Mouse (Mus musculus): ENCODE results near the gene Epha8. TPM values are rescaled to one million over a fixed set of nuclear protein-coding genes. Genes with fewer than 3 reads are reported as not detected.

Gene Epha8
- polyA plus RNA-seq, 2 experiments from 2014 or later, result not detected

DNA sequence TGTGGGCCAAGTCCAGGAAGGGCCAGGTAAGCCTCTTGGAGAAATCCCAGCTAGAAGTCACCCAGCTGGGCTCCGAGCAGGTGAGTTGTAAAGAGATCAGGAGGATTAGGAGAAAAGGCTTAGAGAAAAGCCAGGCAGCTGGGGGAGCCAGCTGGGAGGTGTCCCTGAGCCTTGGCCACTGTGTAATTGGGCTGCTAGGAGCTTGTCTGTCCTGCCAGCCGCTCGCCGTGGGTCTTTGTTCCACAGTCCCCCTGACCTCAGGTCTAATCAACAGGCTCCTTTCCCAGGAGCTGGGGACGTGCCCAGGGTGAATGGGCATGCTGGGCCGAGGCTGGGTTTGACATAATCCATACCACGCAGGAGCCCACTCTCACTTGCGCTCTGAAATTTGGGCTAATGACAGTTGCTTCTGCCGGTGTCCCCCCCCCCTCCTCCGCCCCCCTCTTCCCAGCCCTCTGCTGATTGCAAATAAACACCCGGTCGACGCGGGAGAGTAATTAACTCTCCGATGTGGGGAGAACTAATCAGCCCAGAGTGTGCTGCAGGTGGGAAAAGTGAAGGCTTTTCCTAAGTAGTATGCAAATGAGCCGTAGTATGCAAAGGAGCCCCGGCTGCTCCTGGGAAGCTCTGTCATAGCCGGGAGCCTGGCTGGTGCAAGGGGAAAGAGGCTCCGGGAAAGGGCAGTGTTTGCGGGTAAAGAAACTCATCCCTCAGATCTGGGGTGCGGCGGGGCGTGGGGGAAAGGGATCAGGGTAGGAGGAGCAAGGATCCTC lies 51.7 kb downstream of the Epha8 start:
- ATAC-seq, result no peak

GRCm38 (mm10) chr4:136899154-136899553 lies 57.5 kb downstream of the Epha8 start:
- ATAC-seq, result no peak

- ATAC-seq, result no peak
Observed at GRCm38 (mm10) chr4:136898637-136899036, 58.0 kb downstream of the Epha8 start, which contains the start of gene C1qa. C1qa (minus strand) TSS chr4:136898803.

- no peak for ATAC-seq
Observed at GRCm38 (mm10) chr4:136898084-136898598, 58.5 kb downstream of the Epha8 start.

- no peak for ATAC-seq
Observed at GRCm38 (mm10) chr4:136896461-136896860, 60.2 kb downstream of the Epha8 start.

DNA sequence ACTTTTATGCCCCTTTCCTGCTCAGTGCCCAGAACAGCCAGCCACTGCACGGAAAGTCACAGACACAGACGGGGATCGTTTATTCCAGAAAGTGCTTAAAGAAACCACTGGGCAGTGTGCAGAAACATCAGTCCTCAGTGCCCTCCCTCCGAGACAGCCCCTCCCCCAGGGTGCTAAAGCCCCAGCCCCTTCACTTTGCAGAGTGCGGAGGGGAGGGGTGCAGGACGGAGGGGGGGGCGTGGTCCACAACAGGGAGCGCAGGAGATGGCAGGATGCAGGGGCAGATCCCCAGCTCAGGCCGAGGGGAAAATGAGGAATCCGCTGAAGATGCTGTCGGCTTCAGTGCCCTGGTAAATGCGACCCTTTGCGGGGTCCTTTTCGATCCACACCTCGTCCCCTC lies 60.8 kb downstream of the Epha8 start:
- ATAC-seq, result no peak

DNA sequence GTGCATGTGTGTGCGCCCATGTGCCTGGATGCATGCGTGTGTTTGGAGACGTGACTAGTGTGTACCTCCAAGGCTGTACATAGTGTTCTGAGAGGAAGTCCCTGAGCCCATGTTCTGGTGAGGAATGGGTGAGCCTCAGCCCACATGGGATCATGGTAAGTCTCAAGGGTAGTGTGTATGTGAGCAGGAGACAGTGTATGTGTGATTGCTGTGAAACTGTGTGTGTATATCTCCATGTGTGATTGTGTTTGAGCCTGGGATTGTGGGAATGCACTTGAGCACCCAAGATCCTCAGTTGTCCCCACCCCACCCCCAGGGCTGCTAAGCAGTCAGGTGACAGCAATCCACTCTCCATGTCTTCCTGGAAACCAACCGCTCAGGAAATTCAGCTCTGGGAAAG lies 61.8 kb downstream of the Epha8 start:
- no peak for ATAC-seq

DNA sequence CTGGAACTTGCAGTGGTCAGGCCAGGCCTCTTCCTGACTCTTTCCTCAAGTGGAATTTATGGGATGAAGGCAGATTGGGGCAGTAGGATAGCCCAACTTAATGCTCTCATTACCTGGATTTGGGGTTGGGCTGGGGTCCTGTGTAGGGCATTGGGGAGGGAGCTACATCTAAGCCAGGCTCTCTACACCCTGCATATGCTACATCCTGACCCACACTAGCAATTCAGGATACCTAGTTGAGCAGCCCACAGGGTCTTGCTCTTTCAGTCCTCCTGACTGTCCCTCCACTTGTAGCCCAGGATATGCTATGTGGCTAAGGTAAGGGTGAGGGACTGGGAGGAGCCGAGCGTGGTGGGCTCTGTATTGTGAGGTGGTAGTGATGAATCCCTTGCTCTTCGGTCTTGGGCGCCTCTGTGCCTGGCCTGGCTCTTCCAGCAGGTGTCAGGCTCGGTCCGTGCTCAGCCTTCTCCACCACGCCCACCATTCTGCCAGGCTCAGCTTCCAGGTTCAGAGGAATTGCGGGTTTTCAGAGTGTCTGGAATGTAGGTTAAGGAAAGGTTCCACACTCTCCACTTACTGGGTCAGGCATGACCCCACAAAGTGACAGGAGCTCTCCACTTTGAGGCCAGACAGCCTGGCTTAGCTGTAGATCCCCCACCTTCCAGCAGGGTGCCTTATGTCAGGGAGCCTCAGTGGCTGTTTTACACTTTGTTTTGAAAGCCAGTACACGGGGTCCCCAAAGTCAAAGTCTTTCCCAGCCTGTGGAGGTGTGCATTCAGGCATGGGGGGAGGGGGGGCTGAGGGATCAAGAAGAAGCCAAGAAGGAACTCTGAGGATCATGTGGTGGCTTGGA lies 62.7 kb downstream of the Epha8 start:
- no peak for ATAC-seq

- no peak for ATAC-seq
Observed at GRCm38 (mm10) chr4:136892811-136893210, 63.8 kb downstream of the Epha8 start, which contains the start of gene C1qc. C1qc (minus strand) TSS chr4:136893065.

DNA sequence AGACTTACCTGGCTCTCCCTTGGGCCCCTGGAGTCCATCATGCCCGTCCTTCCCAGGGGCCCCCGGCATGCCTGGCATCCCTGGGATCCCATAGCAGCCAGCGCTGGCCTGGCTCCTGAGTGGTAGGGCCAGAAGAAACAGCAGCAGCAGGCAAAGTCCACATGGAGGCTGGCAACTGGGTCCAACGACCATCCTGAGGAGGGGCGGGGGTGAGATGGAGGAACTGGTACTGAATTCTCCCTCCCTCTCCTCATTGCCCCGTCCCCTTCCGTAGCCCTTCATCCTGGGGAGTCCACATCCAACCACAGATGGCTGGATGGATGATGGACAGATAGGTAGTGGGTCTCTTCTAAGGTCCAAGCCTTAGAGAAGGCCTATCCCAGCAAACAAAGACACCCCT lies 64.2 kb downstream of the Epha8 start:
- ATAC-seq, result no peak

- no peak for ATAC-seq
Observed at GRCm38 (mm10) chr4:136891115-136891514, 65.5 kb downstream of the Epha8 start.

- no peak for ATAC-seq
Observed at GRCm38 (mm10) chr4:136889981-136890380, 66.6 kb downstream of the Epha8 start.

DNA sequence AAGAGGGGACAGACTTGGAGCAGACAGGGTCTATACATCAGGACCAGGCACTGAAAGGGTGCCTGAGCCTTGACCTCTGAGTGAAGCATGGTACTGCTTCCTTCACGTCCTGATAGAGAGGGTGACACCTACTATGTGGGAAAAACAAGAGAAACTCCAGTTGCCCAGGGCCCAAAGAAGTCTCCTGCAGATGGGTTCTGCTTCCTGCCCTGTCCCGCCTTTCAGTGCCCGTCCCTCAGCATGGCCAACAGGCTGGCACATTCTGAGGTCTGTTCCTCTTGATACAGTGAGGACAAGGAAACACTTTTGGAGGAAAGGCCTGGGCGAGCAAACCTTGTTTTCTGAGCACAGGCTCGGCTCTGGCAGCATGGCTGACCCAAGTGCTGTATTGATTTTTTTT lies 68.9 kb downstream of the Epha8 start:
- no peak for ATAC-seq

DNA sequence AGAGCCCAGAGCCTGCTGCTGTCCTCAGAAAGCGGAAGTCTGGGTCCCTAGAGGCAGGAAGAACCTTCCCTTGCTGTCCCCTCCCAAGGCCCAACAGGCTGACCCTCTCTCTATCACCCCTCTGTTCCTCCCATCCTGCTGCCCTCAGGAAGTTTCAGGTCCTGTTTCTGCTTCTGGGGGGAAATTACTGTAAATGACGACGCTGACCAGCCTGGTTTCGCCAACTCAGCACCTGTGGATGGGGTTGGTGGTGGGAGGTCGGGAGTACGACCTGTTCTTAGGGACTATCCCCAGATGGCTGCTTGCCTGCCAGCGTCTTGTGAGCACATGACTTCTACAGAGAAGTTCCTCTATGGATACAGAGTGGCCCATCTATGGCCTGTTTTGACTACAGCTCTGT lies 70.5 kb downstream of the Epha8 start, which contains the start of gene C1qb:
TSS of gene C1qb (minus strand) at position 87 of the 400 bp plus-strand sequence.
- ATAC-seq, result no peak

Other genes with a start within 250 kb of the Epha8 start
- gene Ephb2, start 120.8 kb downstream of the Epha8 start, polyA plus RNA-seq (2017; shearing (Covaris generic)), result not detected
- 1 to 10 TPM; 1.2 to 6.1 TPM for gene C1qb, start 70.6 kb downstream of the Epha8 start, polyA plus RNA-seq (2017; shearing (Covaris generic))
- under 1 TPM; 0.28 to 0.56 TPM for gene C1qc, start 63.8 kb downstream of the Epha8 start, polyA plus RNA-seq (2017; shearing (Covaris generic))
- gene C1qa, start 58.0 kb downstream of the Epha8 start, polyA plus RNA-seq (2017; shearing (Covaris generic)), result under 1 TPM; 0.83 to 0.97 TPM
- gene Zbtb40, start 92.0 kb upstream of the Epha8 start, polyA plus RNA-seq (2017; shearing (Covaris generic)), result 1 to 10 TPM; 3.9 to 6.0 TPM